Mouse (Mus musculus) stomach, postnatal 0 days (tissue): ENCODE measurements at regions not wholly inside any gene's neighbourhood (a gene's known extent, or its start where the extent isn't known, plus 50 kb on each side); places are given as distances from the start of the nearest gene placed in this dataset.

Experiments
- ATAC-seq: fragments of 200-750 bp; cut with Nextera tagmentation; 2 replicates; pipeline ENCODE4 v1.8.0; 2017; ENCODE audit not compliant: low FRiP score, low TSS enrichment
- DNase-seq: peaks from one replicate; pipeline ENCODE4 v3.0.0-alpha.2; 2016; ENCODE audit warnings: low spot score
- H3K27ac ChIP-seq: fragments of 300-500 bp; sonication (generic); replicated peaks from 2 replicates; pipeline ENCODE4 v1.5.1; 2014; ENCODE audit warnings: mild to moderate bottlenecking, control low read depth
- H3K27me3 ChIP-seq: fragments of 300-500 bp; sonication (generic); 2 replicates; pipeline ENCODE4 v1.6.1; 2014; ENCODE audit warnings: low read length; ENCODE audit not compliant: control insufficient read depth, insufficient read depth
- H3K36me3 ChIP-seq: fragments of 300-500 bp; sonication (generic); 2 replicates; pipeline ENCODE4 v1.6.1; 2014; ENCODE audit warnings: low read length, mixed read lengths; ENCODE audit not compliant: control insufficient read depth, insufficient read depth
- H3K4me1 ChIP-seq: fragments of 300-500 bp; sonication (generic); replicated peaks from 2 replicates; pipeline ENCODE4 v1.6.1; 2014; ENCODE audit warnings: antibody characterized with exemption; ENCODE audit not compliant: control insufficient read depth, insufficient read depth
- H3K4me2 ChIP-seq: fragments of 300-500 bp; sonication (generic); replicated peaks from 2 replicates; pipeline ENCODE4 v1.6.1; 2014; ENCODE audit warnings: low read depth, mild to moderate bottlenecking, control low read depth, moderate library complexity
- H3K4me3 ChIP-seq: fragments of 300-500 bp; sonication (generic); 2 replicates; pipeline ENCODE4 v1.5.1; 2014; ENCODE audit warnings: low read depth, low read length, control low read depth
- H3K9ac ChIP-seq: fragments of 300-500 bp; sonication (generic); 2 replicates; pipeline ENCODE4 v1.6.1; 2014; ENCODE audit warnings: mild to moderate bottlenecking, low read length, control low read depth, mixed read lengths
- H3K9me3 ChIP-seq: fragments of 300-500 bp; sonication (generic); 2 replicates; pipeline ENCODE4 v1.6.1; 2016; ENCODE audit warnings: low read length; ENCODE audit not compliant: control insufficient read depth
- CTCF ChIP-seq: IDR thresholded peaks from 2 replicates; pipeline ENCODE4 v1.5.1; 2016; ENCODE audit warnings: antibody characterized with exemption, low read depth, mild to moderate bottlenecking, moderate library complexity
- EP300 ChIP-seq: optimal IDR thresholded peaks from 2 replicates; pipeline ENCODE3; 2016; ENCODE audit warnings: antibody characterized with exemption
- WGBS: fragments of 180-500 bp; shearing (Covaris S2); extraction: QIAGEN DNeasy Blood & Tissue Kit; methylation state at CpG from one replicate; pipeline ENCODE4 v1.1.7; 2014; 5-methylcytosine and 5-hydroxymethylcytosine counted together

- Histone ChIP-seq H3K4me2 (no peak overlapping the region), H3K9me3 (no peaks in the 10 kb centered on the region), H3K27me3 (no peaks in the 10 kb centered on the region), H3K9ac (no peak overlapping the region), H3K27ac (no peak overlapping the region), H3K4me1 (no peaks in the 10 kb centered on the region), H3K4me3 (no peak overlapping the region), H3K36me3 (no peaks in the 10 kb centered on the region)
- TF ChIP-seq EP300 (no peak), CTCF (no peak)
- WGBS: 78% methylated on average over 8 of the region's 8 CpGs
- ATAC-seq (no peak), DNase-seq (peak; percentile 13)
Measured at GRCm38 (mm10) chr1:41887556-41887955, 808.0 kb upstream of the Pou3f3 start.

- Histone ChIP-seq H3K27ac (no peak overlapping the region), H3K36me3 (no peaks in the 10 kb centered on the region), H3K9ac (no peak overlapping the region), H3K4me3 (no peak overlapping the region), H3K9me3 (no peaks in the 10 kb centered on the region), H3K27me3 (no peaks in the 10 kb centered on the region), H3K4me2 (no peak overlapping the region), H3K4me1 (no peaks in the 10 kb centered on the region)
- WGBS: 6% methylated on average over 2 of the region's 2 CpGs
- DNase-seq (no peak), ATAC-seq (no peak)
- TF ChIP-seq EP300 (no peak), CTCF (no peak)
Measured at GRCm38 (mm10) chr1:41888213-41888612, 807.4 kb upstream of the Pou3f3 start.

DNA sequence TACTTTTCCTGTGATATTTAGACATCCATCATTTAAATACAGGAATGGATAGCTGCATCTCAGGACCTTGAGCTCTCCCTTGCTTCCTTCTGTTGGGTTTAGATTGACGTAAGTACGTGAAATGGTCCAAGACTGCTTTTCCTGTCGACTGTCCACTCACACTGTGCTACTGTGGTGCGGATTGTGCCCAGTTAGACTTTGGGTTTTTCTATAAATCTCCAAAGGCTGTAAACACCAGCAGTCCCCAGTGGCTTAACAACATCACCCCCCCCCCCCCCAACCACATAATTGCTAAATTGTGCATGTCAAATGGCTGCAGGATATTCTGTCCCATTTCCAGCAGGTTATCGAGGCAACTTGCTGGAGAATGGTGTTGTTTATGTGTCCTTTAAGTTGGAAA is 806.6 kb upstream of the Pou3f3 start:
- no peak for TF ChIP-seq CTCF
- TF ChIP-seq EP300: no peak
- Histone ChIP-seq H3K9me3 (no peaks in the 10 kb centered on the region), H3K27me3 (no peaks in the 10 kb centered on the region), H3K4me2 (no peak overlapping the region), H3K4me3 (no peak overlapping the region), H3K27ac (no peak overlapping the region), H3K4me1 (no peaks in the 10 kb centered on the region), H3K36me3 (no peaks in the 10 kb centered on the region), H3K9ac (no peak overlapping the region)
- DNase-seq (no peak), ATAC-seq (no peak)
- WGBS: 79% methylated on average over 5 of the region's 5 CpGs

DNA sequence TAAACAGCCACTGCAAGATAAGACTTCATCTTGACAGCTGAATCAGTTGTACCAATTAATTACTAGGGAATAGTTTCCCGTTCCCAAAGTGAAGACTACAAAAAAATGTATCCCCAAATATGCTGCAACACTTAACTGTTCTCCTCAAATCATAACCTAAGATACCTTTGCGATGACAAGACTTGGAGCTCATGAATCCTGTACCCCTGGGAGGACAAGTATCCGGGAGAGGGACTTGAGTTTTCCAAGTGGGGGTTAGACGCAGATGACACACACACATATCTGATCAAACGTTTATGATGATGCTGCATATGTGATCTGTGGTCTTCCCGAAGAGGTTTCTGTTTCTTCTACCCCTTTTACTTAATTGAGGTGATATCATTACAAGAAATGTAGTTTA is 805.6 kb upstream of the Pou3f3 start:
- Histone ChIP-seq H3K4me1 (no peaks in the 10 kb centered on the region), H3K36me3 (no peaks in the 10 kb centered on the region), H3K4me2 (no peak overlapping the region), H3K9ac (no peak overlapping the region), H3K4me3 (no peak overlapping the region), H3K27me3 (no peaks in the 10 kb centered on the region), H3K9me3 (no peaks in the 10 kb centered on the region), H3K27ac (no peak overlapping the region)
- TF ChIP-seq CTCF: no peak
- TF ChIP-seq EP300: no peak
- DNase-seq (no peak), ATAC-seq (no peak)
- 83% methylated on average over 6 of the region's 6 CpGs for WGBS

DNA sequence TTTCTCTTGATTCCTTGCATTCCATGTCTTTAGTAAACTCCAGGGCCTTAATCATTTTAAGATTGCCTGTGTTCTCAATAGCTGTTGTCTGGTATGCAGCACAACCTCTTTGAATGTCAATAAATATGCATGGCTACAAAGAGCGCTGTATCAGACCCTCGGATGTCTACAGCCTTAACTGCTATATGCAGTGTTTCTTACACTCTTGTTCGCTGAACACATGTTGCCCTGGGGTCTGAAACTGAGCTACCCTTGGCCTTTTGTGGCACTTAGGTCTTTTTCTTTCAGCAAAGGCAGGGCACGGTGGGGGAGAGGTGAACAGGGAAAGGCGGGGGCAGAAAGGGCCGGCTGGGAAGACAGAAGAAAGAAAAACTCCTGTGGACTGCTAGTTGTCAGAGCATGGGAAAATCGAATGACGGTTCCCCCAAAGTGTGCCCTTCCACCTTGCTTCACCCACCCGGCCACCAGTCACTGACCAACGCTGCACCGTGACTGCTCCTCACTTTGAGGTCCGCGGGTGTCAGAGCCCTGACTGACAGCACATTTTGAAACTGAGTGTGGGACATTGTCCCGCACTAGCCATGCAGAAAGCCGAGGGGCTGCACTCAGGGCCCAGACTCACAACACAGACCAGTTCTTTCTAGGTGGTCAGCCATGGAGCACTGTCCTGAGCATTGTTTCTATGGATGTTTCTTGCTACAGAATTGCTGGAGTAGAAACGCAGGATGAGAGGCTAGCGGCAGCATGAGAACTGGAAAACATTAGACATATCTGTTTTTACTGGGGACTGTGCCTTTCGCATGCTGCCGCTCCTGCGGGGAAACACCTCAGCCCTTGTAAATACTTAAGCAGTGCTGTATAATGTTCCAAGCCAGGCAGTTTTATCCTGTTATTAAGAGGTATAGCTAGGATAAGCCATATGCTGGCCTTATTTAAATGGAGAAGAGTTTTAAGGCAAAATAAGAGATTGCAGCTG is 804.6 kb upstream of the Pou3f3 start:
- no peaks in the 10 kb centered on the region for H3K9me3 ChIP-seq
- H3K4me2 ChIP-seq: no peak overlapping the region
- no peak overlapping the region for H3K4me3 ChIP-seq
- H3K36me3 ChIP-seq: no peaks in the 10 kb centered on the region
- TF ChIP-seq CTCF (no peak), EP300 (no peak)
- H3K27ac ChIP-seq: no peak overlapping the region
- no peaks in the 10 kb centered on the region for H3K27me3 ChIP-seq
- 82% methylated on average over 20 of the region's 20 CpGs for WGBS
- no peak overlapping the region for H3K9ac ChIP-seq
- H3K4me1 ChIP-seq: no peaks in the 10 kb centered on the region
- DNase-seq (no peak), ATAC-seq (no peak)

GRCm38 (mm10) chr1:41891730-41892129 is 803.8 kb upstream of the Pou3f3 start:
- ATAC-seq: no peak
- Histone ChIP-seq H3K9me3 (no peaks in the 10 kb centered on the region), H3K27ac (no peak overlapping the region), H3K4me3 (no peak overlapping the region), H3K36me3 (no peaks in the 10 kb centered on the region), H3K4me2 (no peak overlapping the region), H3K4me1 (no peaks in the 10 kb centered on the region), H3K27me3 (no peaks in the 10 kb centered on the region), H3K9ac (no peak overlapping the region)
- 91% methylated on average over 11 of the region's 11 CpGs for WGBS
- no peak for TF ChIP-seq EP300
- TF ChIP-seq CTCF: no peak
- DNase-seq: no peak
